Mouse (Mus musculus): ENCODE results near the gene BC053393. TPM values are rescaled to one million over a fixed set of nuclear protein-coding genes. Genes with fewer than 3 reads are reported as not detected.
"Not testable (repeated sequence)": the region's sequence is repeated elsewhere in the genome, so short reads cannot be mapped to it uniquely, and the experiment has no call there.

BC053393 gene
- not detected for total RNA-seq (2021)
- long read RNA-seq: 0 reads

DNA sequence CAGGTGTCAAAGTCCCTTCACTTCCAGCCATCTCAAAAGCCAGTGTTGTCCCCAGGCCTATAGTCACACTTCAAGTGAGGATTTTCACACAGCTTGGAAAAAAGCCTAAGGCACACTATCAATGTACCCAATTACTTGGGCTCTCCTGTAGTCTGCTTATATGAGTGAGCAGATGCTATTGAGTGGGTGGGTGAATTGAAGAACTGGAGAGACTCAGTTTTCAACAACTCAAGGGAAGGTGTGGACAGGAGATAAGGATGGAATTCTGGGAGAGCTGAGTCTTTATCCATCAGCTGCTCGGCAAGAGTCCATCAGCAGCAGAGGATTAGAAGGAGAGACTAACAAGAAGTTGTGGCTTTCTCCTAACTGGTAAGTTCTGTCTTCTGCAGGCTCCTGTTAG lies at the start of gene BC053393:
BC053393 (plus strand) TSS at position 210 of the 400 bp plus-strand sequence.
- no peak for DNase-seq (ENCODE audit: low spot score in 2 of 2)

DNA sequence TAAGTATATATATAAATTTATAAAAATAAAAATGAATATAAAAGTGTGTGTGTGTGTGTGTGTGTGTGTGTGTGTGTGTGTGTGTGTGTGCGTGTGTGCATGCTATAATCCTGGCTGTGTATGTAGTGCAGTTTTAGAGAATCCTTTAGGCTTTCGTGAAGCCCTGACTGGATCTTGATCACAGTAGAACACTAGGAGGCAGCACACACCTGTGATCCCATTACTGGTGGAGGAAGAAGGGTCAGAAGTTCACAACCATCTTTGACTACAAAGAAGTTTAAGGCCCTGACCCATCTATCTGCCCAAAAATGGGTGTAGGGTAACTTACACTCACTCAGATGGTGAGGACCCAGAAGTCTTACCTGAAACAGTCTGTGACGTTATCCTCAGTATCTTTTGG lies 48.6 kb upstream of the BC053393 start:
- no peak for DNase-seq (ENCODE audit: low spot score in 2 of 2)

- DNase-seq (ENCODE audit: low spot score in 2 of 2): no peak
These were observed 47.4 kb upstream of the BC053393 start, which contains the start of gene Gm12169 for GRCm38 (mm10) chr11:46523912-46524311. Gene Gm12169 (plus strand): TSS chr11:46524212.

- no peak for DNase-seq (ENCODE audit: low spot score in 2 of 2)
These were observed 41.2 kb upstream of the BC053393 start for GRCm38 (mm10) chr11:46530149-46530548.

DNA sequence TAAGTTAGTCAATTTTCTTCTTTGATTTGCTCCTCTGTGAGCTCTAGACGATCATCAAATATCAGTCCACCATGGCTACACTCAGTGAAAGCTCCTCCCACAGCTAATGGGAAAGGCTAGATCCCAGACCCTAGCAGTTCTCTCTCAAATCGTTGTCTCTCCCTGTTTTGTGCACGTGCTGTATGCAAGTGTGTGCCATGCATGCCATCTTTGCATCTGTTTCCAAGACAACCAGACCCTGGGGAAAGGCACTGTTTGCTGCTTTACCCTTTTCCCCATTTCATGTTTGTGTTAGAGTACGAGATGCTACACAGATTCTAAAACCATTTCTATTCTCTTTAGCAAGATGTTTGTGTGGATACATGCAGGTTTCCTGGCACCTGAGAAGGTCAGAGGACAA lies 34.4 kb upstream of the BC053393 start:
- no peak for DNase-seq (ENCODE audit: low spot score in 2 of 2)

GRCm38 (mm10) chr11:46543530-46543929 lies 27.8 kb upstream of the BC053393 start:
- DNase-seq (ENCODE audit: low spot score in 2 of 2): no peak

DNA sequence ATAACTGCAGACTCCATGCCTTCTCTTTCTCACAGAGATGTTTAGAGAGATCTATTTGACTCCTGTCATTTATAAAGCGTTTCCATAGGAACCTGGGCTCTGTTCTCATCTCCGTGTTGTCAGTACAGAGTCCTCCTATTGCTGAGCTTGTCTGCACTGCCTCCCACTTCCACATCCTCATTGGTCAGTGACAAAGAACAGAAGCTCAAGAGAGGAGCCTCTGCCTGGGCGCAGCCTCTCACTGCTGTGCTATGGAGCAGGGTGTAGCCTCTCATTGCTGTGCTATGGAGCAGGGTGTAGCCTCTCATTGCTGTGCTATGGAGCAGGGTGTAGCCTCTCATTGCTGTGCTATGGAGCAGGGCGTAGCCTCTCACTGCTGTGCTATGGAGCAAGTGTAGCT lies 21.6 kb upstream of the BC053393 start:
- DNase-seq (ENCODE audit: low spot score in 2 of 2): no peak

GRCm38 (mm10) chr11:46552741-46553140 lies 18.6 kb upstream of the BC053393 start:
- DNase-seq (ENCODE audit: low spot score in 2 of 2): peak in 1 of 2 experiments; percentile 5

GRCm38 (mm10) chr11:46561096-46561495 lies 10.2 kb upstream of the BC053393 start:
- DNase-seq (ENCODE audit: low spot score in 2 of 2): no peak

DNA sequence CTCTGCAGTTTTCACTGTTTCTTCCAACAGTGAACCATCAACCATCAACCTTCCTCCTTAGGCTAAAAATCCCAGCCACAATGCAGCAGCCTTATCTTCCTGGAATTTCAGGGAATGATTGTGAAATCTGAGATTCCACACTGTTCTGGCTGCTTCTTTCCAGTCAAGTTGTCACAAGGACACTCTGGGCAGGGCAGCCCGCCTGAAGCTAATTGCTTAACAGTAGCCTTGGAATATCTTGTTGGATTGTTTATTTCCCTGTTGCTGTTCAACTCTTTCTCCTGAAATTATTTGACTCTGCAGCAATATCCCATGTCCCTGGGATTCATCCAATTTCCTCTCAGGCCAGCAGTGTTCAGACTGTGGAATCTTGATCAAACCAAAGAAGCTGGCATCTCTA lies 6.7 kb upstream of the BC053393 start:
- DNase-seq (ENCODE audit: low spot score in 2 of 2): no peak

DNA sequence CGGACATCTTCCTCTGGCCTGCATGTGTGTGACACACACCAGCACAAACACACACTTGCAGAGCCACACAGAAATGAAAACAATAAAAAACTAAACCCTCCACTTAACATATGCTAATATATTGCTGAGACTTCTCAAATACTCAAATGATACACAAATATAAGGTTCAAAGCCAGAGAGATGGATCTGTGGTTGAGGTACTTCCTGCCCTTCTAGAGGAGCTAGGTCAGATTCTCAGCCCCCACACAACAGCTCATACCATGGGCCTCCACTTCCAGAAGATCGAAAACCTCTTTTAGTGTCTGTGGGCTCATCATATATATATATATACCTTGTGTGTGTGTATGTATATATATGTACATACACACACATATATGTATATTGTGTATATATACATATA lies 5.4 kb upstream of the BC053393 start:
- no peak for DNase-seq (ENCODE audit: low spot score in 2 of 2)

- no peak for DNase-seq (ENCODE audit: low spot score in 2 of 2)
These were observed 2.2 kb upstream of the BC053393 start for GRCm38 (mm10) chr11:46569107-46569506.

DNA sequence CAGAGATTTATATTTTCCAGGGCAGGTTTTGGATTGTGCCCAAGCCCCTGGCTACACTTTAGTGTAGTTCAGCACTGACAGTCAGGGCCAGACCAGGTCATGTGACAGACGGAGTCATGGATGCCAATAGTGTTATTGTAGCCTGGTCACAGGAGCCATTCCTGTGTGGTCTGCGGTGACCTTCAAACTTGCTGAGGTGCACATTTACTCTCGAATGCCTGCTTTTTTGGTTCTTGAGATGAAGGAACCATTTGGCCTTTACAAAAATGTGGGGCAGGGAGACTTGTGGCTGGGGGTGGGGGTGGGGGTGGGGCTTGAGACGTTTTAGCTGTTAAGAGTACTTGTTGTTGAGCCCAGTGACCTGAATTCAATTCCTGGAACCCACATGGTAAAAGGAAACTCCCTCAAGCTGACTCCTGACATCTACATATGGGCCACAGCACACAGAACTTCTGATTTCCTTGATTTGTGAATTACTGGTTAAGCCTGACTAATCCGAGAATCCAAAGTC lies 7.5 kb downstream of the BC053393 start:
- no peak for DNase-seq (ENCODE audit: low spot score in 2 of 2)

- no peak for DNase-seq (ENCODE audit: low spot score in 2 of 2)
These were observed 9.1 kb downstream of the BC053393 start for GRCm38 (mm10) chr11:46580428-46580827.

- DNase-seq (ENCODE audit: low spot score in 2 of 2): no peak
These were observed 11.4 kb downstream of the BC053393 start for GRCm38 (mm10) chr11:46582741-46583140.

- DNase-seq (ENCODE audit: low spot score in 2 of 2): no peak
These were observed 21.1 kb downstream of the BC053393 start for GRCm38 (mm10) chr11:46592416-46592815.

- peak in 1 of 2 experiments; percentile 36 for DNase-seq (ENCODE audit: low spot score in 2 of 2)
These were observed 48.6 kb downstream of the BC053393 start for GRCm38 (mm10) chr11:46619929-46620328.

GRCm38 (mm10) chr11:46620414-46621168 lies 49.3 kb downstream of the BC053393 start:
- peak in 1 of 2 experiments; percentile 51 for DNase-seq (ENCODE audit: low spot score in 2 of 2)

GRCm38 (mm10) chr11:46629211-46629795 lies 58.0 kb downstream of the BC053393 start, which contains the start of gene Dppa1:
Gene Dppa1 (minus strand): TSS chr11:46629261.
- DNase-seq (ENCODE audit: low spot score in 2 of 2): no peak

GRCm38 (mm10) chr11:46631635-46632034 lies 60.3 kb downstream of the BC053393 start:
- DNase-seq (ENCODE audit: low spot score in 2 of 2): peak in 1 of 2 experiments; percentile 37

- DNase-seq (ENCODE audit: low spot score in 2 of 2): not testable (repeated sequence)
These were observed 64.2 kb downstream of the BC053393 start for GRCm38 (mm10) chr11:46635516-46635915.

DNA sequence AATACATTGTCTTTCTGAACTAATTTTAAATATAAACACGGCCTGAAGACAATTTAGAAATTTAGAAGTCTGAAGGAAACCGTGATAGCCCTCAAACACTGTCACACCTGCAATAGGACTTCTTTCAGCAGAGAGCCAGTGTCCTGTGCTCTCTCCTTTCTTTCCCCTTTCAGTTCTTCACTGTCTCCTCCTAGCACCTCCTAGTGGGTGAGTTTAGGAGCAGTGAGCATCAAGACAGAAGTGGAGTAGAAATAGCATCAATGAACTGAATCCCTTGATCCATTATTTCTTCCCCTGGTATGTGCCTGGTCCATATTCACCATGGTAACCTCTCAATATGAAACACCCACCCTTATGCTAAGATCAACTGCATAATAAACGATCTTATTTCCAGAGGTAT lies 65.2 kb downstream of the BC053393 start:
- no peak for DNase-seq (ENCODE audit: low spot score in 2 of 2)

Data from layer of hippocampus, adult 18-20 months (tissue).